Mouse (Mus musculus) right cerebral cortex, postnatal 36 days (tissue): ENCODE data around the gene Prdm1.

ENCODE experiments used
- DNase-seq, 2 experiments: peaks; one replicate each; pipeline ENCODE4 v3.0.0; 2022; ENCODE audit warnings: low spot score in 2 of 2, mixed read lengths in 1 of 2

The Prdm1 gene

DNA sequence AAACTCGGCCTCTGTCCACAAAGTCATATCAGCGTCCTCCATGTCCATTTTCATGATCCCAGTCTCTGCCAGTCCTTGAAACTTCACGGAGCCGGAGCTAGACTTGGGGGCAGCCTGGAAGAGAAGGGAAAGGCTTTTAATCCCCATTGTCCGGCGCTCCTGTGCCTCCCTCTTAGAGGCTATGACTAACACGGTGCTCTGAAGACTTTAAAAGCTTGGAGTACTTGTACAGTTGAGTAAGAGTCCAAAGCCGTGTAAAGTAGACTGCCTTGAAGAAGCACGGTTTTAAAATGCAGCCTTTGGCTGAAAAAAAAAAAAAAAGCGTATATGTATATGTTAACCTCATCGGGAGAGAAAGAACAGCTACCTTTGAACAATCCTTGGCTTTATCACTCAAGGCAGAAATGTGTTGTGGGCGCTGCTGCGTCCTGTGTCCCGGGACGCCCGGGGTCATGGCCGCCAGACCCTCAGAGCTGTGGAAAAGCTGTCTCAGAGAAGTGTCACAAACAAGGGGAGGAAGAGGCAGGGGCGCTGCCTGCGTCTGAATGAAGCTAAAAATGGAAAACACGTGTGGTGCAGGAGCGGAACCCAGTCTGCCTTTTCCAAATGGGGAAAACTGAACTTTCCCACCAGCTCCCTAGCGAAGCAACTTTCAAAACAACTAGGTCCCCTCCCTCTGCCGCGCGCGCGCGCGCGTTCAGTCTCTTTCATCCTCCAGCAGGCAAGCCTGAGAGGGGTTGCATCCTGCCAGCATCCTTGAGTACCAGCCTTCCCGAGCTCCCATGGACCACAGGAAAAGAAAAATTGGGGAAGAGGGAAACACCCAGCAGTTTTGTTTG lies 71.3 kb downstream of the Prdm1 start:
- no peak for DNase-seq

DNA sequence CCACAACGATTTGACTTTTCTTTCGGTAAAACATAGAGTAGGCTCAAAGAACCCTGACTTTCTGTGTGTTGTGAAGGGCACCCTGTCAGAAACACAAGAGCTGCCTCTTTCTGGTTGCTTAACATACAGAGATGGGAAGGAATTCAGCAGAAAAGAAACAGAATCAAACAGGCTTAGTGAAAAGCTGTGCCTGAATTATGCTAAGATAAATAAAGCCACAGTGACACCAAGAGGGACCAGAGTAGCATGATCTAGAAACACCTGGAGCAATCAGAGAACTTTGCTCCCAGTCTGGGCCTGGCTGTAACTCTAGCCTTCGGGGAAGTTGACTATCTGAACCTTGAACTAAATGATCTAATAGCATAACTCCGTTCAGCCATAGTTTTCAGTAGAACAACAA lies 73.5 kb downstream of the Prdm1 start:
- DNase-seq, result no peak

DNA sequence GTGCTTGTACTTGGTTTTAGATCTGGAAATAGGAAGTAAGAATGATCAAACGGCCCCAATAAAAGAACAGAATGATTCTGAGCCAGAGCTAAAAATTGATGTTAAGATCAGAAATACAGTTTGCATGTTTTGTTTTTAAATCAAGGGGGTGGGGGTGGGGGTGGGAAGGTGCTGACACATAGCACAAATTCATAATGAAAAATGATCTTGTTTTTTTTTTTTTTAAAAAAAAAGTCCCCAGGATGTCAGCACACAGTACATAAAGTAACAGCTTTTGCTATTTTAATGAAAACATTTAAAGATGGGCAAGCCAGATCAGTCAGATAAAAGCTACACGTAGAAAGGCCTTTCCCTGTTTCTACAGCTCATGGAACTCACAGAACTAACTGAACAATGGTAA lies 74.2 kb downstream of the Prdm1 start:
- no peak for DNase-seq

DNA sequence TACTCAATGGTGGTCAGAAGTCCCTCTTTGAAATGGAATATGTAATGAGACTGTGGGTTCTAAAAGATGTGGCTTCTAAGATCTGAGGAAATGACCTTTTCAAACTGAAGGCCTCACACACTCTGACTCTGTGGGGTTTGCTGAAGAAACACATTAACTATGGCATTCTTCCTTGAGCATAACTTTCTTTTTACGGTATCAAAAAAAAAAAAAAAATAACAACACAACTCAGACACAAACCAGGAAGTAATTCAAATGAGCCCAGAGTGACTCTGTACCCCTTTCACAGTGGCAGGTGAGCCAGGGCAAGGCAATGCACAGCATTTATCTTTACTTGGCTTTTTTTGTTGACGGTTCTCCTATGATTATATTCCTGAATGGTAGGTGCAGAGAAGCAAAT lies 77.5 kb downstream of the Prdm1 start:
- DNase-seq, result no peak

DNA sequence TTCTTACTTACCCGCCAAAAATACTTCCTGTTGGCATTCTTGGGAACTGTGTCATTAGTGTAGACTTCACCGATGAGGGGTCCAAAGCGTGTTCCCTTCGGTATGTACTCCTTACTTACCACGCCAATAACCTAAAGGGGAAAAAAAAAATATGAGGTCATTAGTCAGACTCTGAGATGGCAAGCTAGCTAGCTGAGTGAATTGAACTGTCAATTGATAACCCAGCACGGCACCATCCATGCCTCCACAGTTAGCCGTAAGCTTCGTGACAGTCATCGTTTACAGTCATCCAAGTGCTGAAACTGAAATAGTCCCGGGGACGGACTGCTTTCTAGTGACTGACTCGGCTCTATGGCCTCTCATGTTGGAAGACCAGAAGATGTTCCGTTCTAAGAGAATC lies 78.2 kb downstream of the Prdm1 start:
- DNase-seq, result no peak

DNA sequence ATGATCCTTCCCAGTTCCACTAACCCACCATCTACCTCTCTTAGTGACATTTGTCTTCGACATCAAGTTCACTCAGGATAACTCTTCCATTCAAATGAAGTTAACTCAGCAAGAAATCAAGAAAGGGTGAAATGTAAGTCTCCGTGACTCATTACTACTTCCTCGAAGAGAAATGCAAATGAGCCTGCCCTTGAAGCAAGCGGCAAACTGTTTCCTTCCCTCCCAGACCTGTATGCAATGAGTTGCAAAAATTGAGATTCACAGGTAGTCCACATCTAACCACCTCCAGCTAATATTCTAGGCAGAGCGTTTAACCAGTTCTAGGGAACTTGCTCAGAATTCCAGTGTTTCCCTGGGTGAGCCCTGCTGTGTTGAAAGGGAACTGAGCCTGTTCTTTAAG lies 78.6 kb downstream of the Prdm1 start:
- DNase-seq, result no peak

DNA sequence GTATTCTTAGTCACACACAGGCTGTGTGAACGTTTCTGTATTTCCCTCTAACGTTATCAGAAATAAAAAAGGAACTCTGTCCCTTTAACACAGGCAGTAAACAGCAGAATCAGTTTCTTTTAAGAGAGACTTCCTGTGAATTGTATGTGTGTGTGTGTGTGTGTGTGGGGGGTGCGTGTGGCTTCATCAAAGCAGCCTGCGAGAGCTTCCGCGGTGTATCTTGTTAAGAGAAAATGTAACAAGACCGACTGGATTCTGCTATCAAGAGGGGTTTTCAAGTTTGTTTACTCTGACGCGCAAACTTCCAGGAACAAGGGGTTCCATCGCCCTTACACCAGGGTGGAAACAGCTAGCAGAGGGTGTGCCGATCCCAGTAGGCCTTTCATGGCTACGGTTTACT lies 80.1 kb downstream of the Prdm1 start:
- no peak for DNase-seq

DNA sequence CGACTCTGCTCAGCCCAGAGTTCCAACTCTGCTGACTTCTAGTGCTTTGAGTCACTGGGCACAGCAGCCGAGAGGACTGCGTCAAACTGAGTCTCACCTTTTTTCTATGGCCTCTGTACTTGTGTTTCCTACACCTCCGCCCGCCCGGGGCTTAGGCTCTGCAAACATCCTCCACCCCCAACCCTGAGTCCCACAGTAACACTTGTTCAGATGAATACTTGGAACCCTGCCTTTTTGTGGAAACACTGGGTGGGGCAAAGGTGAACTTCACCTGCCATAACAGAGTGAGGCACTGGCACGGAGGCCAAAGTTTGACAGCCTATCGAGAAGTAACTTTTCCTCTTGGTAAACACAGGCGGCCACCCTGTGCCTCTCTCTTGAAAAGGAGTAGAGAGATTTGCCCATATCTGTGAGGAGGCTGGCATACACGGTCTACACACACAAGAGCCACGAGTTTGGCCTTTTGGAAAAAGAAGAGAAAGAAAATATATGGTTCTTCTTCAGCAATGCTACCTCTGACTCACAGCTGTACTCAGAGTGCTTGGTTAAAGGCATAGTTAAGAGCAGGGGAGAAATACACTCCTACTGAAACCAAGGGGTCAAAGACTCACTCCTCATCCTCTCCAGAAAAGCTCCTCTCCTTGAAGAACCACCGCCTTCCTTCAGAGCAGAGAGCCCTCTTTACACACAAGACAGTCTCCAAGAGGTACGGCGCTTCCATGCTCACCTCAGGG lies 80.7 kb downstream of the Prdm1 start:
- no peak for DNase-seq

DNA sequence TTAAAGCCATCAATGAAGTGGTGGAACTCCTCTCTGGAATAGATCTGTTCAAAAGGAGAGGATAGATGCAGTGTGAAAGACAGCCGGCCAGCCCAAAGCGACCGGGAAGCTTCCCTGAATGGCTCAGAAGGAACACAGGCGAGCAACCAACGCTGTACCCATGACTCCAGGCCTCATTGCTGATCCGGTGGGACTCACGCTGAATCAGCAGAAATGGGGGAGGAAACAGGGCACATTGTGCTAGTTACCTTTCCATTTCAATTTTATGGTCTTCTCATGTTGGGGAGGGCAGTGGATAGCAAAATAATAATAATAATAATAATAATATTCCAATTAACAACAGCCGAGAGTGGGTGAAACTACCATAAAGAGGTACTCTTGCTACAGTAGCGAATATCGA lies 81.3 kb downstream of the Prdm1 start:
- no peak for DNase-seq

DNA sequence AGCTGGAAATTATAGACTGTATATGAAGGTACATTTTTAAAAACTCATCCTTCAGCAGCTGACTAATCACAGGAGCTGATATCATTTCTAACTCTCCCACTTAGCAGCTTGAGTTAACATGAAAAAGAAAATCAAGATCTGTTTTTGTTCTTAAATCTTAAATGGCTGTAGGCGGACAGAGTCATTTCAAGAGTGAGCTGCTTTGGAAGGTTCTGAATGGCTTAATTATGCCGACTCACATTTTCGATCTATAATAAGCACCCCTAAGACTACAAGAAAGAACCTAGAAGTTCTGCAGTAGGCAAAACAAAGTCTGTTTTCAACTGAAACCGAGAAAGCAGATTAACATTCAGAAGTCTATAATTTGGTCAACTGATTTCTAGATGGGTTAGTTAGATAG lies 83.9 kb downstream of the Prdm1 start:
- DNase-seq, result no peak

DNA sequence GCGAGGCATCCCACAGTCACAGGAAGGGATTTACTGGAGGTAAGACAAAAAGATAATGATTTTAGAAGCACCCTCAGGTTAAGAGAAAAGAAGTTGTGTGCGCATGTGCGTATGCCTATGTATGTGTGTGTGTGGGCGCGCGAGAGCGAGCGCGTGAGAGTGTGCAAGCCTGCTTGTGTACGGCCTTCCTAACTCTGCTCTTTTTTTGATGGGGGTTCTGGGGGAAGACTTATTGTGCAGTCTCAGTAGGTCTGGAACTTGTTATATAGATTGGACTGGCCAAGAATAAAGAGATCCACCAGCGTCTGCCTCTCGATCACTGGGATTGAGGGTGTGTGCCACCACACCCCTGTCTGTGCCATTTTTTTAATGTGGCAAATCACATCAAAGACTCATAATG lies 84.6 kb downstream of the Prdm1 start:
- DNase-seq, result no peak

DNA sequence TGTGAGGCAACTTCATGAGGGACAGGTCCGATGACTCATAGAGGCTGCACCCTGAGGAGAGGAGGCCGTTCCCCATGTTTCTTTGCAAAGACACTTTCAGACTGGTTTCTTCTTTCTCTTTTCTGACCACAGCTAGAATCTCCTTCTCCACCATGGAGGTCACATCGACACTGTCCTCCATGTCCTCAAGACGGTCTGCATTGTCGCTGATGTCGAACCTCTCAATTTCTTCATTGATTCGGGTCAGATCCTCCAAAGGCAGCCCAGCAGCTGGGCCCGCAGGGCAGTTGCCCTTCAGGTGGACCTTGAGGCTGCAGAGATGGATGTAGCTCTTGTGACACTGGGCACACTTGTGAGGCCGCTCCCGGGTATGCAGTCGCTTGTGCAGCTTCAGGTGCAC lies 88.6 kb downstream of the Prdm1 start:
- no peak for DNase-seq

DNA sequence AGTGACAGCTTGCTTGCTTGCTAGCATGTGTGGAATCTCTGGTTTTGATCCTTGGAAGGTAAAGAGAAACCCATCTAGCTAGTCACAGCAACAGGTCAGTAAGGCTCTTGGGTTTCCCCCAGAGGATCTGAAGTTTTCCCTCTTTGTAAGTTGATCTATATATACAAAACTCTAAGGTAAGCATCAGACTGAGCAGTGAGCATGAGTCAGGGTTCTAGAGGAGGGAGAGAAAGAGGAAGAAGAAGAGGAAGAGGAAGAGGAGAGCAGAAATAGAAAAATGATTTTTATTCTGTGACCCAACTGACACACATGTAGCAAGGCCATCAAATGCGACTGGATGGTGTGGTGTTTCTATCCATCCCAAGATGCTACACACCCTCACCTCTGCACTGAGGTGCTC lies 90.7 kb downstream of the Prdm1 start:
- no peak for DNase-seq

DNA sequence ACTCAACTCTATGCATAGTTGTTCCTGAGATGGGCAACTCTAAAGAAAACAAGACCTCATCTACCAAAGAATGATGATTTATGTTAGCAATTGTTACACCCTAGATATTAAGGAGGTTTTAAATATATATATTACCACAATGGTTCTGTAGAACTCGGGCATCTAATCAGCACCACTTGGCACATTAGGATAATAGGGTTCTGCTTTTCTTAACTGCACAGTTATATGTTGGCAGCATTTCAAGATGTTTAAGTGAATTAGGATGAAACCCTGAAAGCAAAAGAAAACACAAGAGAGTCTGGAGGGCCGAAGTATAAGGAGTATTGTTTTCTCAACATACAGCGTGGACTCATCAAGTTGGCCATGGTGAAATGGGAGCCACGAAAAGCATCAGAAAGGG lies 92.3 kb downstream of the Prdm1 start:
- DNase-seq, result no peak

DNA sequence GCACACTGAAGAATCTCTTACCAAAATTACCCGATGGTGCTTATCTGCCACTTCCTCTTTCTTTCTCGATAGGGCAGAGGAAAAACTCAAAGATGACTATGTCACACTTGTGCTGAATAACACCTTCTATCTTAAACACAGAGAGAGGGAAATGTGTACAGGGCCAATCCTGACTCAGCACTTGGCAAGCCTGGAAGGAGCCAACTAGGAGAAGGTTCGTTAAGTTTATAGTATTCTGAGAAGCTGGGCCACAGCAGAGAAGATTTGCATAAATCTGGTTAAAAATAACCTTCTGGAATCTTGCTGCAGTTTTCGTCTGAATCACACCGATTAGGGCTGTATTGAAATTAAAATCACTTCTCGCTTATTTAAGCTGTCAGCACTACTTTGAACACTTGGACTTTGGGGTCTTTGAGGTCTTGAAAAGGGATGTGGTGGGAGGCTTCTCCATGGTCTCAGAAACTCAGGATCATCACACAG lies 93.6 kb downstream of the Prdm1 start:
- DNase-seq, result peak; percentile 31 to 58

DNA sequence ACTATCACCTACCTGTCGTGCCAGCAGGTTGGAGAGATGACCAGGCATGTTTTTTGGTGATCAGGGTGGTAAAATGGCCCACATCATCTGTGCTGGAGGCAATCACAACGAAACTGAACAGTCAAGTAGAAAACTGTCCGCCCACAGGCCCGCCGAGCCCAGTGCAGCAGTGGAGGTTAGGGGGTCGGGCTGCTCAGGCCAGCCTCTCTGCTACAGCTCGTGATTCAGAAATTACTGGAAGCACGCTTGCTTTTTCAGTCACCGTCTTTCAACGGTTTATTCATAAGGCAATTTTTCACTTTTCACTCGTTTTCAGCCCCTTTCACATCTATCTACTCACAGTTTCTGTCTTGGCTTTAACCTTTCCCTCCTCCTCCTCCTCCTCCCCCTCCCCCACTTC lies 96.1 kb downstream of the Prdm1 start:
- DNase-seq, result no peak

DNA sequence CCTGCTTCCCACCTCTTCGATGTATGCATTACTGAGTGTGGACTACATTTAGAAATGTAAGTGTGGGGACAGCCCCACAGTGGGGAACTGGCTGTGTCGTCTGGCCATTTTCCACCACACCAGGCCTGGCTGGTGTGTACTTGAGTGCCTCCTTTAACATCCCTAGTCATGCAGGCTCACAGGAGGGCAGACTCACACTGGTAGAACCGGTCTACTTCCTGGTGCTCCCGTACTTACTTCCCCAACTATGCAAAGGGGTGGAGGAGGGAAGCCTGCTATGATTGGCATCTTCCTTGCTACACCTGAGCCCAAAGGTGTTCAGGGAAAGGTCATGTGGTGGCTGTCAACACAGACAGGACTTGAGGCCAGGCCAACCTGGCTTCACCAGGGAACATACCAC lies 96.6 kb downstream of the Prdm1 start:
- DNase-seq, result no peak

DNA sequence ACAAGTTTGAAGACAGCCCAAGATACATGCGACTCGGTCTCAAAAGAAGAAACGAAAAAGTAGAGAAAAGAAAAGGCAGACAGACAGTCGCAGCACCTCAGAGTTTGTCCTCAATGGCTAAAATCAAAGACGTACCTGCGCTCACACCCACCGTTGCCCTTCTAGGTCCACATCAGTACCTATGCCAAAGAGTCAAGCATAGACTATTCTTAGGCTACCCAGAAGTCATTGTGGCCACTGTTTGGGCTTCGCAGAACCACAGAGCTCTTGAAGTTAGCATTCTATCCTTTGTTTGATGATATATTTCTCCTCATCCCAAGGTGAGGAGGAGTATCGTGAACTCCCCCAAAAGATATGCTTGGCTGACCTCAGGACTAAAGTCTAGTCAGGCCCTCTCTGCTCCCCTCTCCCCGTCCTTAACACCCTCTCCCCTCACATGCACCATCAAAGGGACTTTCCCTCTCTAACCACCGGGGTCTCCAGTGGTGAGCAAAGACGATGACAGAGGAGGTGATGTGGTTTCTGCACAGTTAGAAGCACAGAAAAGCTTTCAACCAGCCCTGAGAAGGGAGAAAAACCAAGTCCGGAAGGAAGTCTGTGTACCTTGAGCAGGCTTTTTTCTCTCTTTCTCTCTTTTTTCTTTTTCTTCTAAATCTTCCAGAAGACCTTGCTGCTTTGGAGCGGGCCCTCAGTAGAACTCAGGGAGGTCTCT lies 99.0 kb downstream of the Prdm1 start:
- no peak for DNase-seq

DNA sequence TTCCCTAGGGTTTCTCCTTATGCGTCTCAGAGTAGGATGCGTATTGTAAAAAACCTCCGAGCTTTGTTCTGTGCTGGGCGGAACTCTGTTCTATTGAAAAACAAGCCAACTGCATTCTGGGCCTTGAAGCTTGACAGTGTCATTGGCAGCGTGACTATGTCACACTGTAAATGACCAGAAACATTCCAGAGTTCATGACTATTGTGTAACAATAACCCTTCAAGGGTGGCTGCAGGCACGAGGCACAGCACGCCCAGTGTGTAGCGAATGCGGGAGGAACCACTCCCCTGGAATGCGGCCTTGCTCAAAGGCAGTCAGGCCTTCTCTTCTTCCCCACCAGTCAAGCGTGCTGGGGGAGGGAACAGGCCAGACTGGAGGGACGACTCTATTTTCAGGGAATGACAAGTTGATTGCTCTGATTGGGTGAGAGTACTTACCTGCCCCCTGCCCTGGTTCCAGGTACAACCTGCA lies 100.4 kb downstream of the Prdm1 start:
- DNase-seq, result no peak

DNA sequence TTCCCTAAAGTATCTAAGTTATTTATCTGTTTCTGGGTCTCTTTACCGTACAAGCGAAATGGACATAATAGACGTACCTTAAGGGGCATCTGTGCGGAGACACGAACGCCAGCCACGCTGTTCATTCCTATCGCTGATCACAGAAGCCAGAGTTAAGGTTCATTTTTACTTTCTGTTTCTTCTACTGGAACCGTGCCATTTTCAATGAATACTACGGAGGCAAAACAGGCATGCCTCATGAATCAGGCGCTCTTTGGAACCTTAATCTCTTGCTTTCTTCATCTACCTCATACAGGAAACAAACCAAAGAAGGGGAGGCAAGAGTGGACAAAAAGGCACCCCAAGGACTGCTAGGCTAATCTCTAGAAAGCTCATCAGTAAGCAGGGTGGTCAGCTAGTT lies 100.9 kb downstream of the Prdm1 start:
- DNase-seq, result no peak

DNA sequence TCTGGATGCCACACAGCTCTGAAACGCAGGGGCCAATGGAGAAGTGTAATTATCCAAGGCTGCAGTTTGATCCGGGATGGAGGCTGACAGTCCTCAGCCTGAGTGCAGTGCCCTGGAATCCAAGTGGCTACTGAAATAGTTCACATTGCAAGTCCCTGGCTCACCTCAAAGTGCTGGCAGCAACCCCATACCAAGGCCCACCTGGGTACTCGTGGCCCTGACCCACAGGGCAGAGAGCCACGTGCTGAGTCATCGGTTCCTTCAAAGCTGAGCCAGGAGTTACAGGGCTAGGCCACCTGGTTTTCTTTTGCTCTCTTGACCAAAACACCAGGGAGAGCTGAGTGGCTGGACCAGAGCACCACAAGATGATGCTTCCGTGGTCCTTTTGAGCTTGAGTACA lies 103.3 kb downstream of the Prdm1 start:
- no peak for DNase-seq

DNA sequence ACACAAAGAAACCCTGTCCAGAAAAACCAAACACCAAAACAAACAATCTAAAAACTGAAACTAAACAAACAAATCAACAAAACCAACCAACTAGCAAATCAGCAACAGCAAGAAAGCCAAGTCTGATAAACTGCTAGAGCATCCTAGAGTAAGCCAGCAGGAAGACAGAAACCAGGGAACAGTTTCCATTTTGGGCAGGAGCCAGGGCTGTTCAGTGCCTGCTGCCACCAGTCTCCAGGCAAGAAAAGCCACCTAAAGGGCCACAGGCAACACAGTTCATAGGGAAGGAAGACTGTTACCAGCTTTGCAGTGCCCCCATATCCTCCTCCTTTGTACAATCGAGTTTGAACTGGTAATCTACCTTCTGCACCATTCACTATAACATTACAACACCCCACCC lies 106.4 kb downstream of the Prdm1 start:
- DNase-seq, result no peak

DNA sequence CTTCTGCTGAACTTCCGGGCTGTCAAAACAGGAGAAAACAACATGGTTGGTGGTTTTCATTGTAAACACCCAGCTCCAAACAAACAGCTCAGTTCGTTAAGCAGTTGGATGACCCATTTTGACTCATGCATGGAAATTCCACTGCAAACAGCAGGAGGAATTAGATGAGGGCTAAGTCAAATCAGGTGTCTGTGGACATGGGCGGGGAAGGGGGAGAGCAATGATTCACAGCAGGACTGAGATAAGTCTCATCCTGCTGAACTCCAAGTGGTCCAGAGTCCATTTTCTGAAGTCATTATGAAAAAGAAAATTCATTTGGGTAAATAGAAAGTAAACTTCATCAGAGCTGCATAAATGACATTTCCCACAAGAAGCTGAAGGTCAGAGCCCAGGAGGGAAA lies 108.1 kb downstream of the Prdm1 start:
- no peak for DNase-seq
